Comparison of ENCODE assay signal across 8 mouse cellular contexts in the genomic region with DNA sequence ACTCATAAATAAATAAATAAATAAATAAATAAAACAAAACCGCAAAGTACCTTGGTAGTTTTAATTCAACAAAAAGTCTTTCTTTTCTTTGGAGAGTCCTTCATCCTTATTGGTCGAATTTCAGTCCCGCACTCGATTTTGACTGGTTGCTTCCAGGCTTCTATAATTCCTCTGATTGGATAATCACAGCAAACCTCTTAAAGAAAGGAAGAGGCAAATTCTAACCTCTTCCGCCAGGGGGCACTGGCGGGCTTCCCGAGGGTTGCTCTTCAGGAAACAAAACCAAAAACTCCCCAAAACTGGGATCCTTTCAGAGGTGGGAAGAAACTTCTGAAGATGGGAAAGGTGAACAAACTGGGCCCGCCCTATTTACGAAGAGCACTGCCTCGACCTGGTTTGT. TPM values are rescaled to one million over a fixed set of nuclear protein-coding genes. Genes with fewer than 3 reads are reported as not detected.
DNase-seq lines count a peak whose midpoint lies in the region; ATAC-seq and TF ChIP-seq lines count a peak whose summit lies in the region.

No protein-coding gene starts in this region.

- no peak for TF ChIP-seq POLR2A in brain, embryonic 14.5 days (IDR thresholded peaks at IDR 0.05; ENCODE audit: borderline replicate concordance, extremely low read depth, insufficient read depth, insufficient read length, poor library complexity, severe bottlenecking)

- no peak overlapping the region for H3K4me2 ChIP-seq in forebrain, embryonic 11.5 days (ENCODE audit: low read depth, low read length, severe bottlenecking)
- no peak overlapping the region for H3K4me2 ChIP-seq in lung, postnatal 0 days (replicated peaks; ENCODE audit: low read depth, low read length)

- no peaks in the 10 kb centered on the region for H3K4me1 ChIP-seq in forebrain, embryonic 11.5 days (replicated peaks; ENCODE audit: control insufficient read depth, insufficient read depth, low read length)
- no peaks in the 10 kb centered on the region for H3K4me1 ChIP-seq in lung, postnatal 0 days (ENCODE audit: insufficient read depth, low read depth, low read length)

- no peak overlapping the region for H3K27ac ChIP-seq in forebrain, embryonic 11.5 days (ENCODE audit: low read depth, low read length)
- H3K27ac ChIP-seq in lung, postnatal 0 days (ENCODE audit: low read length), result no peak overlapping the region

- intact Hi-C loops in heart, postnatal 10 days (cut with DNase I), result loop anchor here (1.0 kb wide), 2 partner anchors 34 to 74 kb away; no protein-coding TSS in a partner anchor

- peaks cover 15% of the 10 kb centered on the region for H3K27me3 ChIP-seq in forebrain, embryonic 11.5 days (ENCODE audit: control insufficient read depth, insufficient read depth, low read length)
- H3K27me3 ChIP-seq in lung, postnatal 0 days (replicated peaks; ENCODE audit: insufficient read depth, low read length), result peaks cover 25% of the 10 kb centered on the region

- peak; percentile 83 for DNase-seq in MN1 (ENCODE audit: low spot score)
- DNase-seq in brain, embryonic 14.5 days (ENCODE audit: low read depth), result peak; percentile 87
- peak; percentile 87 for DNase-seq in forebrain, embryonic 11.5 days (ENCODE audit: low spot score)
- DNase-seq in heart, postnatal 10 days, result peak; percentile 74 to 86
- peak; percentile 42 for DNase-seq in layer of hippocampus, adult 9-10 months (ENCODE audit: low spot score)
- DNase-seq in lung, postnatal 0 days (ENCODE audit: low spot score), result peak; percentile 95
- DNase-seq in right cerebral cortex, postnatal 25 days, result peak; percentile 74

- 7% methylated on average over 10 of the region's 10 CpGs for WGBS in forebrain, embryonic 11.5 days
- 6% methylated on average over 10 of the region's 10 CpGs for WGBS in lung, postnatal 0 days

- no peaks in the 10 kb centered on the region for H3K9me3 ChIP-seq in forebrain, embryonic 11.5 days (ENCODE audit: control insufficient read depth, low read length)
- H3K9me3 ChIP-seq in lung, postnatal 0 days (ENCODE audit: low read length), result no peaks in the 10 kb centered on the region

- TF ChIP-seq EP300 in lung, postnatal 0 days (IDR thresholded peaks at IDR 0.05), result peak; percentile 40; the same call in 1 of the 2 replicates

- no peak overlapping the region for H3K9ac ChIP-seq in forebrain, embryonic 11.5 days (ENCODE audit: low read length)
- no peak overlapping the region for H3K9ac ChIP-seq in lung, postnatal 0 days (replicated peaks; ENCODE audit: low read depth)

- H3K36me3 ChIP-seq in forebrain, embryonic 11.5 days (ENCODE audit: control insufficient read depth, insufficient read depth, low read length), result no peaks in the 10 kb centered on the region
- H3K36me3 ChIP-seq in lung, postnatal 0 days (ENCODE audit: insufficient read depth, low read length), result no peaks in the 10 kb centered on the region

- 0 out of 2 replicates have a peak, but pooled peaks have one; percentile 16 for ATAC-seq in forebrain, embryonic 11.5 days (replicated peaks; ENCODE audit: low FRiP score)
- peak; percentile 66 for ATAC-seq in lung, postnatal 0 days
- no peak for ATAC-seq in erythroid progenitor cell, adult 5-6 weeks (replicated peaks; ENCODE audit: low FRiP score, poor library complexity, severe bottlenecking)

- H3K4me3 ChIP-seq in forebrain, embryonic 11.5 days (ENCODE audit: low read depth, low read length), result no peak overlapping the region
- H3K4me3 ChIP-seq in lung, postnatal 0 days (ENCODE audit: low read depth, low read length), result no peak overlapping the region

- peak; percentile 75 for TF ChIP-seq CTCF in brain, embryonic 14.5 days (IDR thresholded peaks at IDR 0.05; ENCODE audit: borderline replicate concordance, extremely low read depth, insufficient read depth, insufficient read length)
- TF ChIP-seq CTCF in lung, postnatal 0 days (IDR thresholded peaks at IDR 0.05), result peak; percentile 81

RNA-seq across cellular contexts. Expression of gene Ttc9b, which starts 2.8 kb away (rescaled TPM):
- 57.7 and 64.6 TPM in 2 replicates for polyA plus RNA-seq in brain, embryonic 14.5 days (2012; rRNA removed)
- polyA plus RNA-seq in forebrain, embryonic 11.5 days (2014; fragmentation: Nextera tagmentation; extraction: Ambion mirVana), result 12.6 and 13.9 TPM in 2 replicates
- total RNA-seq in heart, postnatal 10 days (2021), result not detected
- 0.12 TPM in 1 of 2 replicates, not detected in the other for polyA plus RNA-seq in lung, postnatal 0 days (2015; fragmentation: Nextera tagmentation; extraction: Ambion mirVana)
- not detected in 2 replicates for total RNA-seq in erythroid progenitor cell, adult 5-6 weeks (2015; ENCODE audit: low replicate concordance)
- not detected in 2 replicates for total RNA-seq in erythroid progenitor cell, adult 5-6 weeks (2017; ENCODE audit: low replicate concordance)

RNA-seq across cellular contexts. Expression of gene Map3k10, which starts 23.4 kb away (rescaled TPM):
- polyA plus RNA-seq in brain, embryonic 14.5 days (2012; rRNA removed), result 76.8 and 93.9 TPM in 2 replicates
- polyA plus RNA-seq in forebrain, embryonic 11.5 days (2014; fragmentation: Nextera tagmentation; extraction: Ambion mirVana), result 10.3 and 12.5 TPM in 2 replicates
- 10 to 100 TPM; 18.1 to 18.9 TPM for total RNA-seq in heart, postnatal 10 days (2021)
- 4.9 TPM in 2 replicates for polyA plus RNA-seq in lung, postnatal 0 days (2015; fragmentation: Nextera tagmentation; extraction: Ambion mirVana)
- 0.72 and 6.7 TPM in 2 replicates for total RNA-seq in erythroid progenitor cell, adult 5-6 weeks (2015; ENCODE audit: low replicate concordance)
- total RNA-seq in erythroid progenitor cell, adult 5-6 weeks (2017; ENCODE audit: low replicate concordance), result 0.13 TPM in 1 of 2 replicates, not detected in the other

RNA-seq across cellular contexts. Expression of gene Zfp607b, which starts 38.2 kb away (rescaled TPM):
- polyA plus RNA-seq in brain, embryonic 14.5 days (2012; rRNA removed), result 6.6 and 7.3 TPM in 2 replicates
- polyA plus RNA-seq in forebrain, embryonic 11.5 days (2014; fragmentation: Nextera tagmentation; extraction: Ambion mirVana), result 7.8 and 10.3 TPM in 2 replicates
- total RNA-seq in heart, postnatal 10 days (2021), result under 1 TPM; 0.62 to 0.69 TPM
- 2.2 and 2.8 TPM in 2 replicates for polyA plus RNA-seq in lung, postnatal 0 days (2015; fragmentation: Nextera tagmentation; extraction: Ambion mirVana)
- not detected in 2 replicates for total RNA-seq in erythroid progenitor cell, adult 5-6 weeks (2015; ENCODE audit: low replicate concordance)
- 1.7 TPM in 1 of 2 replicates, not detected in the other for total RNA-seq in erythroid progenitor cell, adult 5-6 weeks (2017; ENCODE audit: low replicate concordance)

RNA-seq across cellular contexts. Expression of gene Akt2, which starts 59.6 kb away (rescaled TPM):
- 74.2 and 78.8 TPM in 2 replicates for polyA plus RNA-seq in brain, embryonic 14.5 days (2012; rRNA removed)
- 72.3 and 75.2 TPM in 2 replicates for polyA plus RNA-seq in forebrain, embryonic 11.5 days (2014; fragmentation: Nextera tagmentation; extraction: Ambion mirVana)
- 100 to 1,000 TPM; 171 to 174 TPM for total RNA-seq in heart, postnatal 10 days (2021)
- 64.1 and 72.9 TPM in 2 replicates for polyA plus RNA-seq in lung, postnatal 0 days (2015; fragmentation: Nextera tagmentation; extraction: Ambion mirVana)
- total RNA-seq in erythroid progenitor cell, adult 5-6 weeks (2015; ENCODE audit: low replicate concordance), result 28.5 and 59.9 TPM in 2 replicates
- 25.1 and 48.1 TPM in 2 replicates for total RNA-seq in erythroid progenitor cell, adult 5-6 weeks (2017; ENCODE audit: low replicate concordance)

Comparison
In these comparisons a context has a peak if more than half of its experiments do, and no peak if none do; other contexts are left out.
1. DNase-seq: peak in every context shown above with its lines; median percentile 95 in lung, postnatal 0 days; 87 in brain, embryonic 14.5 days; 87 in forebrain, embryonic 11.5 days; 83 in MN1; 80 in heart, postnatal 10 days; 74 in right cerebral cortex, postnatal 25 days; 42 in layer of hippocampus, adult 9-10 months.
2. RNA of gene Ttc9b, which starts 2.8 kb away (polyA plus RNA-seq): 57.7 to 64.6 TPM in brain, embryonic 14.5 days and 12.6 to 13.9 TPM in forebrain, embryonic 11.5 days; 0.12 TPM in lung, postnatal 0 days; every median in the first group is over 10 times any median in the second.